Mouse (Mus musculus): ENCODE measurements around the gene Zg16.

The Zg16 gene

GRCm38 (mm10) chr7:127021563-127022527 lies 65.3 kb downstream of the Zg16 start:
- DNase-seq (ENCODE audit: low read depth, low spot score), result no peak

GRCm38 (mm10) chr7:127020901-127021562 lies 66.1 kb downstream of the Zg16 start, which contains the start of the genes Gm42742 and Prrt2:
Gene Gm42742 (minus strand): TSS chr7:127021097.
Gene Prrt2 (minus strand): TSS chr7:127021211.
- no peak for DNase-seq (ENCODE audit: low read depth, low spot score)

- DNase-seq (ENCODE audit: low read depth, low spot score), result no peak
These were observed 66.6 kb downstream of the Zg16 start for GRCm38 (mm10) chr7:127020491-127020890.

- no peak for DNase-seq (ENCODE audit: low read depth, low spot score)
These were observed 67.1 kb downstream of the Zg16 start for GRCm38 (mm10) chr7:127020031-127020430.

GRCm38 (mm10) chr7:127019306-127019960 lies 67.7 kb downstream of the Zg16 start:
- no peak for DNase-seq (ENCODE audit: low read depth, low spot score)

GRCm38 (mm10) chr7:127018416-127019305 lies 68.5 kb downstream of the Zg16 start:
- no peak for DNase-seq (ENCODE audit: low read depth, low spot score)

GRCm38 (mm10) chr7:127017950-127018345 lies 69.2 kb downstream of the Zg16 start:
- DNase-seq (ENCODE audit: low read depth, low spot score), result no peak

- peak; percentile 100 for DNase-seq (ENCODE audit: low read depth, low spot score)
These were observed 69.9 kb downstream of the Zg16 start, which contains the start of gene Pagr1a for GRCm38 (mm10) chr7:127016971-127017949. Gene Pagr1a (minus strand): TSS chr7:127017352.

- peak; percentile 49 for DNase-seq (ENCODE audit: low read depth, low spot score)
These were observed 70.6 kb downstream of the Zg16 start for GRCm38 (mm10) chr7:127016486-127016938.

- DNase-seq (ENCODE audit: low read depth, low spot score), result no peak
These were observed 70.8 kb downstream of the Zg16 start, which contains the start of gene Pagr1b for GRCm38 (mm10) chr7:127016481-127016485. Gene Pagr1b (minus strand): TSS chr7:127016484.

GRCm38 (mm10) chr7:127016081-127016480 lies 71.0 kb downstream of the Zg16 start:
- DNase-seq (ENCODE audit: low read depth, low spot score), result no peak

GRCm38 (mm10) chr7:127014993-127015392 lies 72.1 kb downstream of the Zg16 start:
- no peak for DNase-seq (ENCODE audit: low read depth, low spot score)

- peak; percentile 62 for DNase-seq (ENCODE audit: low read depth, low spot score)
These were observed 72.8 kb downstream of the Zg16 start, which contains the start of gene Mvp for GRCm38 (mm10) chr7:127014320-127014719. Gene Mvp (minus strand): TSS chr7:127014621.

- no peak for DNase-seq (ENCODE audit: low read depth, low spot score)
These were observed 73.7 kb downstream of the Zg16 start for GRCm38 (mm10) chr7:127013385-127013784.

- no peak for DNase-seq (ENCODE audit: low read depth, low spot score)
These were observed 74.3 kb downstream of the Zg16 start for GRCm38 (mm10) chr7:127012845-127013244.

- DNase-seq (ENCODE audit: low read depth, low spot score), result no peak
These were observed 74.8 kb downstream of the Zg16 start for GRCm38 (mm10) chr7:127012374-127012773.

- DNase-seq (ENCODE audit: low read depth, low spot score), result no peak
These were observed 75.4 kb downstream of the Zg16 start for GRCm38 (mm10) chr7:127011717-127012116.

- DNase-seq (ENCODE audit: low read depth, low spot score), result no peak
These were observed 76.1 kb downstream of the Zg16 start for GRCm38 (mm10) chr7:127011051-127011450.

GRCm38 (mm10) chr7:127009307-127010085 lies 77.6 kb downstream of the Zg16 start:
- no peak for DNase-seq (ENCODE audit: low read depth, low spot score)

Measured in skeletal muscle tissue, adult 2 months (tissue).